Mouse (Mus musculus) G1E-ER4 (cell line): Measurements from ENCODE around the gene Olfr582. TPM values are rescaled to one million over a fixed set of nuclear protein-coding genes. Genes with fewer than 3 reads are reported as not detected.

Experiments used
- GATA1 ChIP-seq: IDR thresholded peaks from one replicate; pipeline ENCODE4 v1.8.0; 2012; ENCODE audit warnings: low read length, inconsistent platforms
- polyA plus RNA-seq: library from polyadenylated mRNA; stranded (reverse); fragments of >175 nt; gene quantifications from 2 replicates; pipeline ENCODE4 v1.2.3, GENCODE M21; 2012

Gene Olfr582
- polyA plus RNA-seq: not detected in 2 replicates

- no peak for TF ChIP-seq GATA1
Observed at GRCm38 (mm10) chr7:103037724-103038123, at the start of gene Olfr582. Gene Olfr582, plus strand, starts transcription at chr7:103038024.

GRCm38 (mm10) chr7:102989224-102989623 is 48.6 kb upstream of the Olfr582 start, which contains the start of gene Olfr578:
Gene Olfr578, minus strand, starts transcription at chr7:102989324.
- TF ChIP-seq GATA1: no peak

GRCm38 (mm10) chr7:103051000-103051399 is 13.2 kb downstream of the Olfr582 start, which contains the start of gene Olfr583:
Gene Olfr583, plus strand, starts transcription at chr7:103051300.
- TF ChIP-seq GATA1: no peak

- TF ChIP-seq GATA1: no peak
Observed at GRCm38 (mm10) chr7:103081585-103081984, 43.8 kb downstream of the Olfr582 start, which contains the start of gene Olfr584. Gene Olfr584, plus strand, starts transcription at chr7:103081885.

Other genes with a start within 250 kb of the Olfr582 start
- gene Olfr564, start 234.5 kb upstream of the Olfr582 start, polyA plus RNA-seq: not detected in 2 replicates
- not detected in 2 replicates for gene Olfr566, start 179.3 kb upstream of the Olfr582 start, polyA plus RNA-seq
- not detected in 2 replicates for gene Olfr568, start 160.9 kb upstream of the Olfr582 start, polyA plus RNA-seq
- not detected in 2 replicates for gene Olfr569, start 147.1 kb upstream of the Olfr582 start, polyA plus RNA-seq
- gene Olfr570, start 143.4 kb upstream of the Olfr582 start, polyA plus RNA-seq: not detected in 2 replicates
- not detected in 2 replicates for gene Olfr571, start 120.5 kb upstream of the Olfr582 start, polyA plus RNA-seq
- gene Olfr572, start 113.6 kb upstream of the Olfr582 start, polyA plus RNA-seq: not detected in 2 replicates
- gene Olfr573-ps1, start 95.4 kb upstream of the Olfr582 start, polyA plus RNA-seq: not detected in 2 replicates
- gene Olfr574, start 89.6 kb upstream of the Olfr582 start, polyA plus RNA-seq: not detected in 2 replicates
- not detected in 2 replicates for gene Olfr575, start 79.2 kb upstream of the Olfr582 start, polyA plus RNA-seq
- not detected in 2 replicates for gene Olfr576, start 75.4 kb upstream of the Olfr582 start, polyA plus RNA-seq
- gene Olfr577, start 62.1 kb upstream of the Olfr582 start, polyA plus RNA-seq: not detected in 2 replicates
- gene Olfr578, start 48.7 kb upstream of the Olfr582 start, polyA plus RNA-seq: not detected in 2 replicates
- gene Olfr583, start 13.3 kb downstream of the Olfr582 start, polyA plus RNA-seq: not detected in 2 replicates
- not detected in 2 replicates for gene Olfr584, start 43.9 kb downstream of the Olfr582 start, polyA plus RNA-seq
- not detected in 2 replicates for gene Olfr585, start 59.7 kb downstream of the Olfr582 start, polyA plus RNA-seq
- not detected in 2 replicates for gene Olfr586, start 87.6 kb downstream of the Olfr582 start, polyA plus RNA-seq
- gene Olfr588-ps1, start 102.9 kb downstream of the Olfr582 start, polyA plus RNA-seq: not detected in 2 replicates
- gene Olfr589, start 118.3 kb downstream of the Olfr582 start, polyA plus RNA-seq: not detected in 2 replicates
- not detected in 2 replicates for gene Olfr591, start 140.3 kb downstream of the Olfr582 start, polyA plus RNA-seq
- not detected in 2 replicates for gene Olfr592, start 146.8 kb downstream of the Olfr582 start, polyA plus RNA-seq
- gene Olfr593, start 173.8 kb downstream of the Olfr582 start, polyA plus RNA-seq: not detected in 2 replicates
- not detected in 2 replicates for gene Olfr594, start 179.0 kb downstream of the Olfr582 start, polyA plus RNA-seq
- gene Usp17ld, start 214.5 kb downstream of the Olfr582 start, polyA plus RNA-seq: not detected in 2 replicates